19 mouse cellular contexts compared by ENCODE assay signal in the genomic region with DNA sequence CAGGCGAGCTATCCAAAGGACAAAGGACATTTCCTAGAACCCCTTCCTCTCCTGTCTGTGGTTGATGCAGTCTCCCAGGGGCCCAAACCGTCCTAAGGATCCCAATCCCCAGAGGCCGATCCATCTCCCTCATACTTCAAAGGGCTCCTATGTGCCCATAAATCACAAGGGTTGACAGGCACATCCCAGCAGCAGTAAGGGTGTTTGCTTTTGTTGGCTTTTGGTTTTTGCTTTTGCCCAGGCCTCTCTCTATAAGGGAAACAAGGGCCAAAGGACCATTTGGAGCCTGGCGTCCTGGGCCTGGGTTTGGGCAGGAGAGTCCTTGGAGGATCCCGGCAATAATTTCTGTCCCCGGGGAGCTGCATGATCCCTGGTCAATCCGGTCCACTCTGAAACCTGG. TPM values are rescaled to one million over a fixed set of nuclear protein-coding genes. Genes with fewer than 3 reads are reported as not detected.
DNase-seq lines count a peak whose midpoint lies in the region; ATAC-seq lines count a peak whose summit lies in the region.
"Had no signal": no experiment of that assay in that cellular context is flagged by ENCODE, and none has a peak within 500 bp of the region (broad histone marks: within the 10 kb centered on the region; RNA-seq: fewer than 3 reads in every experiment).

No protein-coding gene starts in this region.

- no peaks in the 10 kb centered on the region for H3K27me3 ChIP-seq in hindbrain, embryonic 12.5 days
- H3K27me3 ChIP-seq in hindbrain, embryonic 14.5 days (ENCODE audit: control insufficient read depth, insufficient read depth, low read length), result no peaks in the 10 kb centered on the region
- H3K27me3 ChIP-seq in embryonic facial prominence, embryonic 10.5 days (replicated peaks; ENCODE audit: low read depth, poor library complexity, severe bottlenecking), result no peaks in the 10 kb centered on the region
- H3K27me3 ChIP-seq: hindbrain, embryonic 15.5 days; liver, embryonic 13.5 days had no signal

- H3K4me1 ChIP-seq in hindbrain, embryonic 12.5 days, result peaks cover 11% of the 10 kb centered on the region
- no peaks in the 10 kb centered on the region for H3K4me1 ChIP-seq in hindbrain, embryonic 14.5 days (replicated peaks; ENCODE audit: control insufficient read depth, insufficient read depth, low read length)
- H3K4me1 ChIP-seq in embryonic facial prominence, embryonic 10.5 days, result peaks cover 51% of the 10 kb centered on the region
- H3K4me1 ChIP-seq: hindbrain, embryonic 15.5 days; liver, embryonic 13.5 days had no signal

- H3K9me3 ChIP-seq in hindbrain, embryonic 12.5 days (replicated peaks), result no peaks in the 10 kb centered on the region
- H3K9me3 ChIP-seq in hindbrain, embryonic 14.5 days (ENCODE audit: control insufficient read depth, low read length), result no peaks in the 10 kb centered on the region
- 0 out of 2 replicates have a peak, but pooled peaks cover 2% of the 10 kb centered on the region for H3K9me3 ChIP-seq in embryonic facial prominence, embryonic 10.5 days
- H3K9me3 ChIP-seq: hindbrain, embryonic 15.5 days; liver, embryonic 13.5 days had no signal

- H3K4me2 ChIP-seq in hindbrain, embryonic 12.5 days (replicated peaks), result no peak overlapping the region
- H3K4me2 ChIP-seq in hindbrain, embryonic 14.5 days (replicated peaks), result no peak overlapping the region
- H3K4me2 ChIP-seq: hindbrain, embryonic 15.5 days; liver, embryonic 13.5 days had no signal

- H3K27ac ChIP-seq in hindbrain, embryonic 12.5 days, result no peak overlapping the region
- no peak overlapping the region for H3K27ac ChIP-seq in hindbrain, embryonic 14.5 days
- H3K27ac ChIP-seq in embryonic facial prominence, embryonic 10.5 days (replicated peaks), result peak overlapping the region; percentile 5; the same call in 1 of the 2 replicates
- H3K27ac ChIP-seq: hindbrain, embryonic 15.5 days; liver, embryonic 13.5 days; macrophage had no signal

- no peak overlapping the region for H3K4me3 ChIP-seq in hindbrain, embryonic 12.5 days
- no peak overlapping the region for H3K4me3 ChIP-seq in hindbrain, embryonic 14.5 days (replicated peaks; ENCODE audit: low read length)
- H3K4me3 ChIP-seq in embryonic facial prominence, embryonic 10.5 days, result no peak overlapping the region
- H3K4me3 ChIP-seq: hindbrain, embryonic 15.5 days; liver, embryonic 13.5 days had no signal

- DNase-seq in heart, adult 11 months, result peak; percentile 90
- no peak for DNase-seq in heart, postnatal 10 days
- DNase-seq in hindbrain, embryonic 14.5 days (ENCODE audit: low spot score), result no peak
- peak; percentile 58 for DNase-seq in adrenal gland, postnatal 14 days
- DNase-seq in embryonic facial prominence, embryonic 10.5 days (ENCODE audit: low spot score), result no peak
- DNase-seq in right cerebral cortex, adult 2 months (ENCODE audit: low spot score in 2 of 2), result no peak
- DNase-seq: B cell, adult 2 months; cerebellum, postnatal 25 days; gastrocnemius, postnatal 10 days; kidney, postnatal 10 days; left cerebral cortex, postnatal 4 days; liver, embryonic 13.5 days; retina, postnatal 1 day; thymus, postnatal 4 days had no signal

- 0 out of 2 replicates have a peak overlapping the region, but pooled peaks have one; percentile 3 for H3K9ac ChIP-seq in hindbrain, embryonic 12.5 days
- H3K9ac ChIP-seq in hindbrain, embryonic 14.5 days, result no peak overlapping the region
- H3K9ac ChIP-seq: hindbrain, embryonic 15.5 days; liver, embryonic 13.5 days had no signal

- no peaks in the 10 kb centered on the region for H3K36me3 ChIP-seq in hindbrain, embryonic 12.5 days
- H3K36me3 ChIP-seq in hindbrain, embryonic 14.5 days (replicated peaks; ENCODE audit: control insufficient read depth, insufficient read depth), result no peaks in the 10 kb centered on the region
- H3K36me3 ChIP-seq in embryonic facial prominence, embryonic 10.5 days (replicated peaks), result no peaks in the 10 kb centered on the region
- H3K36me3 ChIP-seq: hindbrain, embryonic 15.5 days; liver, embryonic 13.5 days had no signal

- ATAC-seq in hindbrain, embryonic 12.5 days (ENCODE audit: low FRiP score), result no peak
- ATAC-seq in hindbrain, embryonic 14.5 days (ENCODE audit: low FRiP score), result no peak
- ATAC-seq: forebrain, embryonic 14.5 days; midbrain, embryonic 16.5 days had no signal

- 47% methylated on average over 7 of the region's 7 CpGs for WGBS in hindbrain, embryonic 12.5 days
- WGBS in hindbrain, embryonic 14.5 days, result 46% methylated on average over 7 of the region's 7 CpGs
- 72% methylated on average over 7 of the region's 7 CpGs for WGBS in embryonic facial prominence, embryonic 10.5 days

- intact Hi-C loops in heart, postnatal 10 days (cut with DNase I), result no loop called here

RNA-seq across cellular contexts. Expression of a gene that starts 9.5 kb away (rescaled TPM):
- total RNA-seq in heart, postnatal 10 days (2021), result 1 to 10 TPM; 5.3 to 5.8 TPM
- polyA plus RNA-seq in hindbrain, embryonic 12.5 days (2016; fragmentation: Nextera tagmentation; extraction: Ambion mirVana), result 16.7 and 17.8 TPM in 2 replicates
- polyA plus RNA-seq in hindbrain, embryonic 14.5 days (2014; fragmentation: Nextera tagmentation; extraction: Ambion mirVana), result 1.8 and 3.1 TPM in 2 replicates
- total RNA-seq in adrenal gland, postnatal 14 days (2021), result 6.7 and 8.3 TPM in 2 replicates
- polyA plus RNA-seq in embryonic facial prominence, embryonic 10.5 days (2016; fragmentation: Nextera tagmentation; extraction: Ambion mirVana), result 20.7 and 23.6 TPM in 2 replicates
- polyA plus RNA-seq: macrophage had no signal

Comparison
In these comparisons a context has a peak if more than half of its experiments do, and no peak if none do; other contexts are left out.
1. DNase-seq: peak in heart, adult 11 months (single experiment) and adrenal gland, postnatal 14 days (single experiment); none in heart, postnatal 10 days (0 of 2), hindbrain, embryonic 14.5 days (single experiment), embryonic facial prominence, embryonic 10.5 days (single experiment) and right cerebral cortex, adult 2 months (0 of 2).